35 mouse cellular contexts compared by ENCODE assay signal in the genomic region with DNA sequence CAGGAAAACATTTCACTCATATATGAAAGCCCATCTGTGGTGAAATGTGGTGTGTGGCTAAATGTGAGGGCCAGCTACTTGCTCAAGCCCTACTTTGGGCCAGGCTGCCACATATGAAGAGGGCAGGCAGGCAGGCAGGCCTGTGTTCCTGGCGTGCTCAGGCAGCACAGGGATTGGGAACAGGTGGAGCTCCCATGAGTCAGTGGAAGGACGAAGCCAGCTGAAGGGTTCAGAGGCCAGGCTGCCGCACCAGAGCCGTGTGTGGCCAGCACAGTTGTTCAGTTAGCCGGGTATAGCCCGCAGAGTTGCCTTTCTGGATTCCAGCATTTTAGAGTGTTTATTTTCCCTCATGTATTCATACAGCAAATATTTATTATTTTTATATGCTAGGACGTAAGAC.
"Had no signal": no experiment of that assay in that cellular context is flagged by ENCODE, and none has a peak within 500 bp of the region (broad histone marks: within the 10 kb centered on the region; RNA-seq: fewer than 3 reads in every experiment).

No protein-coding gene starts in this region.

- H3K4me2 ChIP-seq: heart, embryonic 11.5 days; heart, embryonic 12.5 days; heart, embryonic 13.5 days; heart, embryonic 15.5 days; hindbrain, embryonic 12.5 days; hindbrain, embryonic 13.5 days; hindbrain, embryonic 14.5 days; hindbrain, embryonic 15.5 days; intestine, embryonic 15.5 days; kidney, embryonic 15.5 days had no signal

- H3K4me1 ChIP-seq: heart, embryonic 12.5 days; heart, embryonic 13.5 days; heart, embryonic 15.5 days; intestine, embryonic 15.5 days had no signal

- H3K9me3 ChIP-seq: heart, embryonic 10.5 days; heart, embryonic 12.5 days; heart, embryonic 15.5 days; hindbrain, embryonic 10.5 days; hindbrain, embryonic 12.5 days; hindbrain, embryonic 13.5 days; hindbrain, embryonic 15.5 days; intestine, embryonic 15.5 days; kidney, embryonic 15.5 days had no signal

- H3K9ac ChIP-seq: heart, embryonic 12.5 days; heart, embryonic 13.5 days; heart, embryonic 15.5 days; hindbrain, embryonic 12.5 days; hindbrain, embryonic 13.5 days; hindbrain, embryonic 14.5 days; hindbrain, embryonic 15.5 days; intestine, embryonic 15.5 days; kidney, embryonic 15.5 days had no signal

- H3K36me3 ChIP-seq: heart, embryonic 10.5 days; heart, embryonic 12.5 days; heart, embryonic 13.5 days; heart, embryonic 15.5 days; hindbrain, embryonic 10.5 days; hindbrain, embryonic 12.5 days; hindbrain, embryonic 13.5 days; hindbrain, embryonic 15.5 days; intestine, embryonic 15.5 days; kidney, embryonic 15.5 days had no signal

- H3K4me3 ChIP-seq: heart, embryonic 10.5 days; heart, embryonic 12.5 days; heart, embryonic 13.5 days; heart, embryonic 15.5 days; hindbrain, embryonic 10.5 days; hindbrain, embryonic 12.5 days; hindbrain, embryonic 13.5 days; hindbrain, embryonic 15.5 days; intestine, embryonic 15.5 days; kidney, embryonic 15.5 days; layer of hippocampus, adult 2 months had no signal

- DNase-seq: heart, postnatal 10 days; heart, postnatal 14 days; heart, postnatal 36 days; heart, postnatal 4 days; kidney, adult 11 months; kidney, adult 18-20 months; kidney, adult 2 months; kidney, adult 8-10 months; kidney, adult 9 months; kidney, postnatal 10 days; kidney, postnatal 14 days; kidney, postnatal 25 days; kidney, postnatal 36 days; kidney, postnatal 4 days; layer of hippocampus, adult 9-11 months; layer of hippocampus, postnatal 36 days had no signal

- ATAC-seq: hindbrain, embryonic 16.5 days; hindbrain, postnatal 0 days; inflammation-experienced regulatory T-cells, adult 6 months; intestine, embryonic 15.5 days; intestine, embryonic 16.5 days; intestine, postnatal 0 days had no signal

- H3K27ac ChIP-seq: heart, embryonic 10.5 days; heart, embryonic 13.5 days; heart, embryonic 15.5 days; hindbrain, embryonic 10.5 days; hindbrain, embryonic 12.5 days; hindbrain, embryonic 13.5 days; hindbrain, embryonic 14.5 days; hindbrain, embryonic 15.5 days; hindbrain, postnatal 0 days; intestine, embryonic 15.5 days; kidney, embryonic 15.5 days; kidney, postnatal 0 days; layer of hippocampus, adult 2 months had no signal
